Mouse (Mus musculus): Measurements from ENCODE around the gene Tmem104.

The Tmem104 gene

DNA sequence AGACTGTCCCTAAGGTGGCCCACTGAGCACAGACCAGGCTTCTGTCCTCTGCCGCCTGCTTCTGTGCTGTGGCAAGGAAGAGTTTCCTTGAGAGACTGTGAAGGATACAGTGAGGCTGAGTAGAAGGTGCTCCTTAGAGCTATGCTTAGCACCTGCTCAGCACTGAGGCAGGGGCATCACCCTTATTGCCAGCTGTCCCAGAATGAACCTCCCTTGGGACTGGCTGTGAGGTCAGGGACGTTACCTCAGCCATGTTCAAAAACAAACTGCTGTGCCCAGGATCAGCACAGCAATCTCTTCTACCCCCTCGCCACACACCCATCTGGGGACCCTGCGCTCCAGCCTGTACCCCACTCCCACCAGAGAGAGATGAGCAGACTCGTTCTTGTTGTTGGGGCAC, 45.6 kb downstream of the Tmem104 start:
- DNase-seq: no peak

DNA sequence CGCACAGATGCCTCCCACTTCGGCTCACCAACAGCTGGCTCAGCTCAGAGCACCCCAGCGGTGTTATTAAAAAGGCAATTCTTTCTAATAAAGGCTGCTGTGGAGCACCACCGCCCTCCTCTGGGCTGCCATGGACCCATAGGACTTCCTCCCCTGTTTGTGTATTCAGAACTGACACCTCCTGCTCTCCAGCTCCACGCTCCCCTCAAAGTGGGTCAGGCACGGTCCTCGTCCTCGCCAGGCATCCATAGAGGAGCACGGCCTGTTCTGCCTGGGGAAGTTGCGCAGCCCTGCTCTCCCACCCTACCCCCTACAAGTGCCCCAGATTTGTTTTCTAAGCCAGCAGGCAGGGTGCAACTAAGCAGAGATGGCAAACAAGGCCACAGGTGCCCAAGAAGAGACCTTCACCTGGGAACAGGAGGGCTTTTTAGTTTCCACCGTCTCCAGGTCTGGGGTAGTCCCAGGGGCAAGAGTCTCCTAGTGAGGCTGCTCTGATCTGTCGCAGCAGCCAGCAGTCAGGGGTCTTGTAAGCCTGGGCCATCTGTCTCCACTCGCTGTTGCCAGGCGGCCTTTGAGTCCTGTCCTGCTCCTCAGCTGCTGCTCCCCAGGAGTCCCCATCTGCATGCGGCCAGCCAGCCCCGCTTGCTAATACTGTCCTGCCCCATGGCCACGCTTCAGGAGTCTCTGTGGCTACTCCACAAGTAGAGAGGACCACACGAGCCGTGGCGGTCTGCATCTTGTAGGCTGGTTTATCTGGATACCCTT, 46.4 kb downstream of the Tmem104 start:
- DNase-seq: no peak

DNA sequence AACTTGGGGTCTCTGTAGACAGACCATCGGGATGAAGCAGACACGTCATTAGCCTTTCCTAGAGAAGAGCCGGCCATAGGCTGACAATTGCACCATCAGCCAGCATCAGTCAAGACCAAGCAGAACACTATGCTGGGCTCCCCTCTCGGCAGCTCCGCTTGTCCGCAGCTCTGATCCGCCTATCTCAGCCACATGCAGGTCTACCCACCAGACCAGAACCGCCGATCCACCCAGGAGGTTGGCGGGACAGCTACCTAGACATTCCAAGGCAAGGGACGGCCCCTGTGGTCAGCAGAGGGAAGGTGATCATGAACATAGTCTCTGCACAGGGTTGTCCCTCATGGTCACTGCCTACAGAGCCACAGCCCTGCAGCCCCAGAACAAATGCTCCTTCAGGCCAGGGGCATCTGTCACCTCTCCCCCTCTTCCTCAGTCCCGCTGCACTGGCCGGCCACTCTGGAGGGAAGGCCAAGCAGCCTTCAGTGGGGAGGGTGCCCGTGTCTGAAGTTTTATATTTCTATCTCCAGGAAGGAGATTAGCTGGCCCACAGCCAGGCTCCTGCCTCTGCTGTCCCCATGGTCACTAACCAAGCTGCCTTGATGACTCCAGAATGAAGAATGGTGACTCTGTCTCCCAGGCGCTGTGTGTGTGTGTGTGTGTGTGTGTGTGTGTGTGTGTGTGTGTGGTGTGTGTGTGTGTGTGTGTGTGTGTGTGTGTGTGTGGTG, 47.2 kb downstream of the Tmem104 start:
- no peak for DNase-seq

- DNase-seq: no peak
These were observed 49.3 kb downstream of the Tmem104 start for GRCm38 (mm10) chr11:115236570-115236969.

DNA sequence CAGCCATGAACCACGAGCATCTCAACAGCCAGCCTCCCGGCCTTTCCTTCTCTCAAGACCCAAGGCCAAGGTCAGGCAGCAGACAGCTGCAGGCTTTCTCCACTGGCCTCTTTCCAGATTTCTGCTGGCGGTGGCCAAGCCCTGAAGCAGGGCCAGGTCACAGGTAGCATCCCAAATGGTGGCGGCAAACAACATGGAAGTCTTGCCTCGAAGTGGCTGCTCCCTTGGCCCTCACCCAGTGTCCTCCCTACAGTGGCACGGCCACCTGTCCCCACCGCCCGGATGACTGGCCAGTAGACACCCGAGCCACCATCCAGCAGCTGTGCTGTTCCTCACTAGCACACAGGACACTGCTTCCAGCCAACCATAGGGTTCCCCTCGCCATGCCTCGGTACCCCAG, 54.1 kb downstream of the Tmem104 start:
- no peak for DNase-seq

GRCm38 (mm10) chr11:115242746-115243145, 55.5 kb downstream of the Tmem104 start:
- peak; percentile 64 for DNase-seq

DNA sequence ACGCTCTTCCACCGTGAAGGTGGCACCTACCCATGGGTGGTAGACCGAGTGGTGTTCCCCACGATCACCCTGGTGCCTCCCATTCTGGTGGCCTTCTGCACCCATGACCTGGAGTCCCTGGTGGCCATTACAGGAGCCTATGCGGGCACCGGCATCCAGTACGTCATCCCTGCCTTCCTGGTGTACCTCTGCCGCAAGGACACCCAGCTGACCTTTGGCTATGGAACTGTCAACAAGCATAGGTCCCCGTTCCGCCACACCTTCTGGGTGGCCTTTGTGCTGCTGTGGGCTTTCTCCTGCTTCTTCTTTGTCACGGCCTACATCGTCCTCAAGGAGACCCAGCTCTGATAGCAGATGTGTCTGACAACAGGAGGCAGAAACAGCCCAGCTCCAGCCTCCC, 56.5 kb downstream of the Tmem104 start:
- DNase-seq: no peak

- DNase-seq: no peak
These were observed 57.6 kb downstream of the Tmem104 start for GRCm38 (mm10) chr11:115244840-115245239.

- DNase-seq: no peak
These were observed 59.1 kb downstream of the Tmem104 start for GRCm38 (mm10) chr11:115246386-115246785.

DNA sequence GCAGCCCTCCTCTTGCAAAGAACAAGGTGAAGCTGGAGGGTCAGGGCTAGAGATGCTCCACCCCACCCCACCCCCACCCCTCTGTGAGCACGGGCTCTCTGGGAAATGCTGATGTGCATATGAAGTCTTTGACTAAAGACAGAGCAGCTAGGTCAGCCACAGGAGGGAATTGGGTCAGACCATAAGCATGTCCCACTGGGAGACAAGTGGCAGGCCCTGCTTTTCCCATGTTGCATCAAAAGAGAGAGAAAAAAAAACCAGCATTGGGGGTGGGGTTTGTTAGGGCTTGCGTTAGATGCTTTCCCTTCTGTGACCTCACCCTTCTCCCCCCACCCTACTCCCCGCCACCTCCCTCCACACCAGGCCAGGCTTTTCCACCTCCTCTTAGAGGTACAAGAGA, 60.0 kb downstream of the Tmem104 start:
- no peak for DNase-seq

GRCm38 (mm10) chr11:115247945-115248344, 60.7 kb downstream of the Tmem104 start:
- DNase-seq: no peak

DNA sequence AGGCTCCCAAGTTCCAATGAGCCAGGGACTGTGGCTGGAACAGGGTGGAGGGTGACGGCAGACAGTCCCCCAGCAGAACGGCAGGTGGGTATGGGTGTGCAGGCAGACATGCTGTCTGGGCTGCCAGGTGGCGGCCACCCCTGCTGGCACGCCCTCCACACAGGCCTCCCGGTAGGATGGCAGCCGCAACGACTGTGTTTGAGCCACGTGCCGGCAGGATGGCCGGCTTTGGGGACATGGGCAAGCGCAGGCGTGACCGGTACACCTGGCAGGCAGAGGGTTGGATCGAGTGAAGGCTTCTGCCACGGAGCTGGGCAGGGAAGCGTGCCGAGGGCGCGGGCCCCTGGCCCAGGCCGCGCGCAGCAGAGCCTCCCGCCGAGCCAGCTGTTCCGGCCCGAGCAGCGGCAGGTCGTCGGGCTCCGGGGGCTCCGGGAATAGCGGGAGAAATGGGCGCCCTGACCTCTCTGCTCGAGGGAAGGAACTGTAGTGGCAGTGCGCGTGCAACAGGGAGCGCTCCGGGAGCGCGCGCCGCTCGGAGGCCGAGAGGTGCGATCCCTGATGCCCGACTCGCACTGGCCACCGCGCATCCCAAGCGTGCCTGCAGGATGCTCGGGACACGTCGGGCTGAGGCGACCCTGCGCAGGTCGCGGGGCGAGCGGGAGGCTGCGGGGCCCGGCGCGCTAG, 62.6 kb downstream of the Tmem104 start:
- DNase-seq: no peak

DNA sequence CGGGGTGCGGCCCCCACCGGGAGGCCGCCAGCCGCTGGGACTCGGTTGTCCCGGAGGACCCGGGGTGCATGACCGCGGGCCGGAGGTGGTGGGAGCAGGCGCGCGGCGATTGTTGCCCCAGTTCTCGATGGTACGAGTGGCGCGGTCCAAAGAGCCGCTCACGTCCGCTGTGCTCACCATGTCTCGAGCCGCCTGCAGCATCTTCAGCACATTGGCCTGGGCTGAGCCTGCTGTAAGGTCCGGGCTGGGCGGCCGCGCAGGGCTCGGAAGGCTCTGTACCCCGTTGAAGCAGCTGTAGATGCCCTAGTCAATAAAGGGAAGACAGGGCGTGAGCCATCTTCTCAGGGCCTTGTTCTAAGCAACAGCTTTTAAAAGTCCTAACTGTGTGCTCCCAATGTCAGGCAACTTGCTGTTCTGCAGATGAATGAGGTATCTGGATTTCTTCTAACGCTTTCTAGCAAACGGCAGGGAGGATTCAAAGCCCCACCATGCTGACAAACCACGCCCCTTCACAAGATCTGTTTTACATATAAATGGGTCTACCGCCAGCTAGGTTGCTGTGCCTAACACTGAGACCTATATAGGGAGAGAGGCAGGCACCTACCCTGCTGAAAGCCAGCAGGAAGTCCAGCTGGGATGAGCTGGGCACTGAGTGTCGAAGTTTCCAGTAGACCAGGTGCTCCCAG, 63.3 kb downstream of the Tmem104 start:
- DNase-seq: no peak

DNA sequence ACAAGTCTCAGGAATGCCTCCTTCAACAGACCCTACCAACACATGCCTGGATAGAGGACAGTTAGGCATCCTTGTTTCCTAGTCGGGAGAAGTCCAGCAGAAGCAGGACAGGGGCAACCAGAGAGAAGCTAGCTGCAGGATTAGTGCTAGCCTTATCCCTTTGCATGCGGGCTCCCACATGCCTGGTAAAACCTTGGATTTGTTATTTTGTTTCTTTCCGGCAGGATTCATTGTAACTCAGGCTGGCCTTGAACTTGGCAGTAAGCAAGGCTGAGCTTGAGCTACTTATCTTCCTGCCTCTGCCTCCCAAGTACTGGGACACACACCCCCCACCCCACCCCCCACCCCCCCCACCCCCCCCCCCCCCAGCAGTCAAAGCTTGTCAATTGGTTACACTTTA, 64.0 kb downstream of the Tmem104 start:
- DNase-seq: no peak

DNA sequence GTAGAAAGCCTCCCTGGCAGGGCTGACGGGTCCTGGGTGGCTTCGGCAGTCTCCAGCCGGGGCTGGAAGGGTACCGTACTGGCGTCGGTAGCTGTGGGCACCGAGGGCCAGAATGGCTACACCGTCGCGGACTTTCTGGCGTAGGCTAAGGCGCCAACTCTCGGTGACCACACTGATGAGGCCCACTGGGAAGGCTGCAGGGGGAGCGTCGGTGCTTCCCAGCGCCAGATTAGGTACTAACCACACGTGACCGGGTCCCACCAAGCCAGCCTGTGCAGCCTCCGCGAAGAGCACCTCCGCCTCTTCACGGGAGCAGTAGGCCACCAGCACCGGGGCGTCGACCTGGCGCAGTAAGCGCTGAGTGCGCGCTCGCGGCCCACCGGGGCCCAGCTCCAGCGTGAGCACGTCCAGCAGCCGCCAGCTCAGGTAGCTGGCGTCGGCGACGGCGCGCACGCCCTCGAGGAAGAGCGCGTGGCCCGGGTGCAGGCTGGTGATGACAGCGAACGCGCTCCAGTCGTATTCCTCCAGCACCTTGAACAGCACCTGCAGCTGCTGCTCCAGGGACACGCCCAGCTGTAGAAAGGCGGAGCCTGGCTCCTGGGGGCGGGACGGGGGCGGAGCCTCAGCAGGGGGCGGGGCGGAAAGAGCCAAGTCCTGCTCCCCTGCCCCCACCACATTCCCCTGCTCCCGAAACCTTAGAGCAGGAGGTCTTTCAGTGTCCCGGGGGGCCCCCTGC, 70.7 kb downstream of the Tmem104 start:
- no peak for DNase-seq

DNA sequence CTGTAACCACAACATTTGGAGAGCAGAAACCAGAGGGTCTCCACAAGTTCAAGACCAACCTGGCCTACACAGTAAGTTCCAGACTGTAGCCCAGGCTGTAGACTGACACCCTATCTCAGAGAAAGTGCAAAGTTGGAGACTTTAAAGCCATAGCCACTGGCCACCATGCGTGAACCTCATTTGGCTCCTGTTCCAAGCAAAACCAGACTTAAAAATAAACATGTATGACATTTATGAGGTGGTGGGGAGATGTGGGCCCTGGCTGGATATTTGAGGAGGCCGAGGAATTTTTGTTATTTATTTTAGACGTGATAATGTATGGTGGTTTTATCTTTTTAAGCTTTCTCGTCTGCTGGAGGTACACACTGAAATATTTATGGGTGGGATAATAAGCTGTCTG, 71.8 kb downstream of the Tmem104 start:
- no peak for DNase-seq

DNA sequence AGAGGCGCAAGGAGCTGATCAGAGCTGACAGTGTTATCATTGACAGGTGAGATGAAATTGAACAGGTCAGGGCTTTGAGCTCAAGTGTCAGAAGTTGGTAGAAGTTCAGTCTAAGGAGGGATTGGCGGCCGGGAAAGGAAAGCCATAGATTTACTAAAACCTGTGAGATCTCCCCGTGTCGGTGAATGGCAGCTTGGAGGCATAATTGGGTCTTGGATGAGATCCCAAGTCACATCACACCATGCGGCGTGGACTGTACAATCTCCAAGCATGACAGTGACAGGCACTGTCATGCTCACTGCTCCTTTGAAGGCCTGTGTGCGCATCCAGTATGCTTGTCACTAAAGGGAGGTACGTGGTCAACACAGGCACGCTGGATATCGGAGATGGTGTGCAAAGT, 75.7 kb downstream of the Tmem104 start:
- no peak for DNase-seq

GRCm38 (mm10) chr11:115264136-115264861, 77.0 kb downstream of the Tmem104 start:
- no peak for DNase-seq

GRCm38 (mm10) chr11:115264862-115265668, 77.8 kb downstream of the Tmem104 start:
- peak; percentile 53 for DNase-seq

GRCm38 (mm10) chr11:115265771-115266399, 78.6 kb downstream of the Tmem104 start:
- no peak for DNase-seq

- no peak for DNase-seq
These were observed 79.1 kb downstream of the Tmem104 start for GRCm38 (mm10) chr11:115266400-115266778.

Data from thymus, postnatal 14 days (tissue).